Mouse (Mus musculus): Measurements from ENCODE around the gene Ripply3.
"Not testable (repeated sequence)": the region's sequence is repeated elsewhere in the genome, so short reads cannot be mapped to it uniquely, and the experiment has no call there.

Ripply3 gene

DNA sequence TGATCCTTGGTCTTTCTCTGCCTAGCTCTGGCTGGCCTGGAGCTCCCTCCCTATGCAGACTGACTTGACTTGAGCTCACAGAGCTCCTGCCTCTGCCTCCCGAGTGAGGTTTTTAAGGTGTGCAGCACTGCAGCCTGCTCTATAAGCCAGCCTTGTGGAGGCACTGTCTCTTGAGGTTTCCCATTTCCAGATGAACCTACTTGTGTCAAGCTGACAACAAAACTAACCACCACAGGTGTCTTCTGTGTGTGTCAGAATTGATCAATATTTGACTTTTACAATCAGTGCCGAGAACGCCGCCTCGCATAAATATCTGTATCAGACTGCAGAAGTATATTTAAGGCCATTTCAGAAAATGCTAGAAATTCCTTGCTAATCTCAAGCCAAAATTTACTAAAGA, 13.6 kb upstream of the Ripply3 start:
- no peak for DNase-seq (ENCODE audit: low spot score in 2 of 2)

GRCm38 (mm10) chr16:94315215-94315614, 13.0 kb upstream of the Ripply3 start:
- no peak for DNase-seq (ENCODE audit: low spot score in 2 of 2)

GRCm38 (mm10) chr16:94317752-94318151, 10.5 kb upstream of the Ripply3 start:
- no peak for DNase-seq (ENCODE audit: low spot score in 2 of 2)

GRCm38 (mm10) chr16:94320223-94320622, 8.0 kb upstream of the Ripply3 start:
- no peak for DNase-seq (ENCODE audit: low spot score in 2 of 2)

- DNase-seq (ENCODE audit: low spot score in 2 of 2) = no peak
Observed at GRCm38 (mm10) chr16:94323681-94324080, 4.5 kb upstream of the Ripply3 start.

DNA sequence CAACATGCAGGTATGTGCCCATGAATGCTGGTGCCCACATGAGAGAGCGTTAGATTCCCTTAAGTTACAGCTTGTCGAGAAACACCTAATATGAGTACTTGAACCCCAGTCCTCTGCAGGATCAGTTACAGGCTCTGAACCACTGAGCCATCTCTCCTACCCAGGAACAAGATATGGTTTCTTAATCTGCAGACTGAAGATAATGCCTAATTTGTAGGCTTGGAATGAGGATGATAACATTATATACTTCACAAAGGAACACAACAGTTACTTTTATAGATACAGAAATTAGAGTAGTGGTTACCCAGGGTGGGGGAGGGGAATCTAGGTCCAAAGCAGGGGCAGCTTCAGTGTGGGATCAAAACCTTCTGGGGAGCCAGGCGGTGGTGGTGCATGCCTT, 2.2 kb upstream of the Ripply3 start:
- no peak for DNase-seq (ENCODE audit: low spot score in 2 of 2)

GRCm38 (mm10) chr16:94328881-94329867, 954 bp downstream of the Ripply3 start:
- no peak for DNase-seq (ENCODE audit: low spot score in 2 of 2)

DNA sequence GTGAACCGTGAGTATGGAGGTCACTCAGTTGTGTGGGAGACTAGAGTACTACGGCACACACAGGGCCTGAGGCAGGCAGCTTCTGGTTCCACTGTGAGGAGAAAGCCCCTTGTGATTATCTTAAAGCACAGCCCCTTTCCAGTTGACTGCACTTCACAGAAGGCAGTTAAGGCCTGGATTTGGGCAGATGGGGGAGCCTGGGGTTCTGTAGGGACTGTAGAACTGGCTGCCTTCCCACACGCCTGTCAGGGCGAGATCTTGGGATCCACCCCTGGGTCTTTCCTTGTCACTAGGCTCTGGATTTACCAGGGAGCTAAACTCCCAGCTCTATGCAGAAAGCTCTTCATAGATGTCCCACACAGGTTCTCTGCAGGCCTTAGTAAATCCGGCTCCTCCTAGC, 2.2 kb downstream of the Ripply3 start:
- no peak for DNase-seq (ENCODE audit: low spot score in 2 of 2)

DNA sequence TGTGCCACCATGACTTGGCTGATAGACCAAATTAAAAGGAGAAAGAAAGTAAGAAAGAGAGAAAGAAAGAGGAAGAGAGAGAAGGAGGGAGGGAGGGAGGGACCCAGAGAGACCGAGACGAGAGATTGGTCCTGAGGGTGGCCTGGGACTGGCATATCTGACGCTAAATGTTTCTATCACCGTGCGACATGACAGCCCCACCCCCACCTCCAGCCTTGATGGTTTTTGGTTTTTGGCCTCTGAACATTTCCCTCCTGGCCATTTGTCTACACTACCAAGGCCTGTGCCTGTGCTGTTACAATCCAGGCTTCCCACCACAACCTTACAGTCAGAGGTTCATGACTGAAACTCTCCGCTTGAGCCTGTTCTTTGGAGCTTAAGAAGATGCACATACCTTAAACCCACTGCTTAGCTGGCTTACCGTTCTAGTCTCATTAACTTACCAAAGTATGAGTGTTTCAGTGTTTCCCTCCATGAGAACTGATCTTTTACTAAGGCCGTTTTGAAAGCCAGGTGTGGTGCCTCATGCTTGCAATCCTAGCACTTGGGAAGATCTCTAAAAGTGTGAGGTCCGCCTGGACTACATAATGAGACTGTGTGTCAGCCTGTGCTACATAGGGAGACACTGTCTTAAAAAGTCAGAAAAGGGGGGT, 3.1 kb downstream of the Ripply3 start:
- DNase-seq (ENCODE audit: low spot score in 2 of 2) = no peak

DNA sequence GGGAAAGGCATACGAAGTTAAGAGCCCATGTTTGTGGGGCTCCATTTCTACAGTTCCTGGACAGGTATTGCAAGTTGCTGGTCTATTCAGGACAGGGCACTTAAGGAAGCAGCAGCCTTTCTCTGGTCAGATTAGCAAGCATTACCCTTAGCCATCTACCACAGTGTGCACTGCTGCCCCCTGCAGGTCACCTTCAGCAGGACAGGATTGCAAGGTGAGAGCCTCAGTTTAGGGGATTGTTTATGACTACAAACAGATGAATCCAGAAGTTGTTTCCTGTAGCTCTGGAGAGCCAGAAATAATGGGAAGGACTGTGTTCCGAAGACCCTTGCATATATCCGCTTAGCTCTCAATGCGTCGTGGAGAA, 3.6 kb downstream of the Ripply3 start:
- no peak for DNase-seq (ENCODE audit: low spot score in 2 of 2)

GRCm38 (mm10) chr16:94335656-94336055, 7.4 kb downstream of the Ripply3 start:
- no peak for DNase-seq (ENCODE audit: low spot score in 2 of 2)

DNA sequence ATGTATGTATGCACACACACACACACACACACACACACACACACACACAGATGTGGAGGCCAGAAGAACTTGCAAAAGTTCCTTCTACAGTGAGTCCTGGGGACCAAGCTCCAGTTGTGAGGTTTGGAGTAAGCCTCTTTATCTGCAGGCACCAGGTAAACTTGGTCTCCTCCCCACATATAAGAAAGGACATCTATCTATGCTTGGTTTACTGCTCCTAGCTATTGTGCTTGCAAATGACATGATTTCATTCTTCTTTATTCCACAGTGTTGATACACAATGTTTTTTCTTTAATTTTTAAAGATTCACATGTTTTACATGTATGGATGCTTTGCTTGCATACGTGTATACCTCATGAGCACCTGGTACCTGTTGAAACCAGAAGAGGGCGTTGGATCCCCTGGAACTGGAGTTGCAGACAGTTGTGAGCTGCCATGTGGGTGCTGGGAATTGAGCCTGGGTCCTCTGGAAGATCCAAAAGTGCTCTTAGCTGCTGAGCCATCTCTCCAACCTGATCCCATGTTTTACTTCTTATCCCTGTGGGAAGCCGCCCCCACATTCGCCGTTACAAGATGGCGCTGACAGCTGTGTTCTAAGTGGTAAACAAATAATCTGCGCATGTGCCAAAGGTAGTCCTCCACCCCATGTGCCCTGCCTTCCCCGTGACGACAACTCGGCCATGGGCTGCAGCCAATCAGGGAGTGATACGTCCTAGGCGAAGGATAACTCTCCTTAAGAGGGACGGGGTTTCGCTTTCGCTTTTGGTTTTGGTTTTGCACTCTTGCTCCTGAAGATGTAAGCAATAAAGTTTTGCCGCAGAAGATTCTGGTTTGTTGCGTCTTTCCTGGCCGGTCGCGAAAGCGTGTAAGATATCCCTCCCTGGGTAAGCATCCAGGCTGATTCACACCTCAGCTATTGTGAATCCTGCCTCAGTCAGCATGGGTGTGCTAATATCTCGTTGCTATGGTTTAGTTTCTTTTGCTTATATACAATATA, 11.2 kb downstream of the Ripply3 start:
- DNase-seq (ENCODE audit: low spot score in 2 of 2) = not testable (repeated sequence)

GRCm38 (mm10) chr16:94345733-94346132, 17.5 kb downstream of the Ripply3 start:
- DNase-seq (ENCODE audit: low spot score in 2 of 2) = no peak

- no peak for DNase-seq (ENCODE audit: low spot score in 2 of 2)
Observed at GRCm38 (mm10) chr16:94347080-94347731, 19.0 kb downstream of the Ripply3 start.

DNA sequence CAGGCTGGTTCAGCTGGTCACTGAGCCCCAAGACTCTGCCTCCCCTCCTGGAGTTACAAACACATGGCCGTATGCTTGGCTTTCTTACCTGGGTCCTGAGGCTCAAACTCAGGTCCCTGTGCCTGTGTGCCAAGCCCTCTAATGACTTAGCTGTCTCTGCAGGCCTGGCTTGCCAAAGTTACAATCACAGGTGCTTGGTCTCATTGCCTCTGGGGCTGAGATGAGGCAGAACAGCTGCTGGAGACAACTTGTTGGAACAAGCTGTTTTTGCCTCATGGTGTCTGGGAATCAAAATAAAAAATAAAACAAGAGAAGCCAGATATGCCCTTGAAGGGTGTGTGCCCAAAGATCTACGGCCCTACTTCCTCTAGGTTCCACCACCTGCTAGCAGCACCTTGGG, 20.6 kb downstream of the Ripply3 start:
- no peak for DNase-seq (ENCODE audit: low spot score in 2 of 2)

DNA sequence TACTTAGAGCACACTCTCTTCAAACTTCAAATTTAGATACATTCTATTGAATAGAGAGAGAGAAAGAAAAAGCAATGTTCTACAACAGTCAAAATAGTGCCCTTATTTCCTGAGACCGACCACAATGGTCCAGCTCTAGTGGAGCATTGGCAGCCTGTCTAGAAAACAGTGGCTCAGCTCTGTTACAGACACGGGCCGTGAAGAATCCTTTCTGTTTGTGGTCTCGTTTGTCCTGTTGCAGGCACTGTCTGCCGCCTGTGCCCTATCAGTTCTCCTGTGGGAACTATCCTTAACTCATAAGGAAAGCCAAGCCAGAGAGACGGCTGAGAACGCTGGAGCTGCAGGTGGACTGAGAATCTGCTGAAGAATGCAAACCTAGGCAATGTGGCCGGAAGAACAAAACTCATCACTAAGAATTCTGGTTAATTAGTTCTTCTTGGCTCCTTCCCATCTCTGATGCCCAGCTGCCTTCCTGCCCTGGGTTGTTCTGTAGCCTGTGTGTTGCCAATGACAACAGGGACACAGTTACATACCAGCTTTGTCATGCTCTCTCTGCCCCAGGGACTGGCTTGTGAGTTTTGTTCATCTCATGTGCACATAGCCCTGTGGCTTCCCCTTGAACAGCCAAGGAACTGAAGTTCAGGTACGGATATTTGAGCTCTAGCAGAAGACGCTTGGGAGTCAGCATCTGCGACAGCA, 21.5 kb downstream of the Ripply3 start:
- DNase-seq (ENCODE audit: low spot score in 2 of 2) = no peak

DNA sequence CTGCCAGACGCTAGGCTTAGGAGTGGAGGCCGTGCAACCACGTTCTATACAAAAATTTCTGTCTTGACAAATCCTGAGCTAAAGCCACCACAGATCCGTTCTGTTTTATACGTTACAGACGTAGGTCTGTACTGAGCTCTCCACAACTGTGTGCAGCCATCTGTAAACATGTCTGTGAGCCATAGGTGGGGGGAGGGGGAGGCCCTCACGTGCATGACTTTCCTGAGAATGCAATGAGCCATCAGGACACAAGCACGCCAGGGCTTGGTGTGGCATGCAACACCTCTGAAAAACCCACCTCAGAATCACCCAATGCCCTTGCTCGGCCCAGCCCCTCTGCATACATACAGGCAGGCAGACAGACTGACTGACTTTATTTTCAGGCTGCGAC, 22.1 kb downstream of the Ripply3 start:
- no peak for DNase-seq (ENCODE audit: low spot score in 2 of 2)

GRCm38 (mm10) chr16:94354450-94354849, 26.2 kb downstream of the Ripply3 start:
- DNase-seq (ENCODE audit: low spot score in 2 of 2) = no peak

DNA sequence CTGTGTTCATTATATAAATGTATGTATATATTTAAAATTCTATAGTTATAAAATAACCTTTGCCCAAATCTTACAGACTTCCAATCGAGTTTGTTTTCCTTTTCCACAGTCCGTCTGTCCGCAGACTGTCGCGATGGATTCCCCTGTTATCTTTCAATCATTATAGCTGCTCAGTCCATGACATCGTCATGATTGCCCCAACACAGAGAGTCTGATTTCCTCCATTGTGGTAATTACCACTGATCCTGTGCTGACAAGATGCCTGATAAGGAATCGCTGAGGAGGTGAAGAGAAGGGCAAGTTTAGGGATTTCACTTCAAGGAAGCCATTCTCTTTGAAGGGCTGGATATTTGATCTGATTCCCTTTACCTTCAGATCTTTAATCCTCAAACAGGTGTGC, 27.8 kb downstream of the Ripply3 start:
- no peak for DNase-seq (ENCODE audit: low spot score in 2 of 2)

- DNase-seq (ENCODE audit: low spot score in 2 of 2) = no peak
Observed at GRCm38 (mm10) chr16:94356776-94357494, 28.7 kb downstream of the Ripply3 start.
